Mouse (Mus musculus): ENCODE measurements around the gene Mcts2.
A peak's percentile ranks its signal among the peaks of the same experiment; 100 is the strongest.

- TF ChIP-seq CTCF (IDR thresholded peaks at IDR 0.05; ENCODE audit: low read depth, low read length) (peak; percentile 65), POLR2A (IDR thresholded peaks at IDR 0.05; ENCODE audit: extremely low read depth, insufficient read depth, low read length) (no peak)
Measured at GRCm38 (mm10) chr2:152657398-152657797, 29.4 kb upstream of the Mcts2 start.
